Mouse (Mus musculus) retina, postnatal 7 days (tissue): Measurements from ENCODE around the gene Krt8.
"Not testable (repeated sequence)": the region's sequence is repeated elsewhere in the genome, so short reads cannot be mapped to it uniquely, and the experiment has no call there.

Source experiments
- DNase-seq: peaks from one replicate; pipeline ENCODE4 v3.0.0-alpha.2; 2012; ENCODE audit warnings: low read depth, low spot score

Gene Krt8

DNA sequence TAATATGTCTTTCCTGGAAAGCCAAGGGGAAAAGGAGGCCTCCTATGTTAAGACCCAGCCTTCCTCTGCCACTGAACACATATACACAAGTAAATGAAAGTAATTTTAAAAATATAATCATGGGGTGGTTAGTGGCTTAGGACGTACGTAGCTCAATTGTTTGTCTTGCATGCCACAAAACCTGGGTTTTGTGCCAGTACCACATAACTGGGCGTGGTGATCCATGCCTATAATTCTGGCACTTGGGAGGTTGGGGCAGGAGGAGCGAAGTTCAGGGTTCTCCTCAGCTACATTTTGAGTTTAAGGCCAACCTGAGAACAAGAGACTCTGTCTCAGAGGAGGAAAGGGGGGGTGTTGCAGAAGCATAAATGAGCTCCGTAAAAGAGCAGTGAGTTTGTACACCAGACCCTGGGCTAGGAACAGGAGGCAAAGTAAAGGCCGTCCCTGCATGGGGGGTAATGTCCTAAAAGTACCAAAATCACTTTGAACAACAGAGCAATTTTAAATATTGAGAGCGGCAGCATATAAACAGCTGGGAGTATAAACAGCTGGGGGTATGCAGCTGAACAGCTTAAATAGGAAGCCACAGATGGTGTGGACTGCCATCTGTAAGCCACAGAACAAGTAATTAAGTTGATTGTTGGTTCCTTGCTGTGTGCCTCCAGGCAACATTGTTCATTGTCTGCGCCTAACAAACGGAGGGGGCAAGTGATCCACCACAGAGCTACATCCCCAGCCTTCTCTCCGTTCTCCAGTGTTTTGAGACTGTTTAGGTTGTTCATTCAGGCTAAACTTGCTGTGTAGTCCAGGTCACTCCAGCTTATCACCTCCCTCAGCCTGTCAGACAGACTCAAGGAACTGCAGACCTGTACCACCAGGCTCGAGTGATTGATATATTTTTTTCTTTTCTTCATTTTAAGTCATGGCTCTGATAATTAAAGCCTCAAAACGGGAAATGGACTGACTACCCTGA lies 3.1 kb upstream of the Krt8 start:
- no peak for DNase-seq

DNA sequence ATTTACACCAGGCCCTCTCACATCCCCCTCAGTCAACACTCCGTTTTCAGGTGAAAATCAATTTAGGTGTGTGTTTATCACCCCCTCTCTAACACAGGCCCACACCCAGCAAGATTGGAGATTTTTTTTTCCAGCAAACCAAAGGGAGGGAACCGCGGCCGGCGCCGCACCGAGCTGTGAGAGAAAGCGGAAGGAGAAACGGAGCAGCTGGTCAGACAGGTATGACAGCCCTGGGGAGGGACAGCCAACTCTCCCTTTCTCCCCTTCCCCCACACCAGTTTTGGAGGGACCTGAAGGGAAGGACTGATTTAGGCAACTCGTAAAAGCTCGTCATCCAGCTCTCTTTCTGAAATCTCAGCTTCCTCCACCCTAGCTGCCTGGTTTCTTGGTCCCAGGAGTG lies 2.0 kb upstream of the Krt8 start:
- DNase-seq = no peak

DNA sequence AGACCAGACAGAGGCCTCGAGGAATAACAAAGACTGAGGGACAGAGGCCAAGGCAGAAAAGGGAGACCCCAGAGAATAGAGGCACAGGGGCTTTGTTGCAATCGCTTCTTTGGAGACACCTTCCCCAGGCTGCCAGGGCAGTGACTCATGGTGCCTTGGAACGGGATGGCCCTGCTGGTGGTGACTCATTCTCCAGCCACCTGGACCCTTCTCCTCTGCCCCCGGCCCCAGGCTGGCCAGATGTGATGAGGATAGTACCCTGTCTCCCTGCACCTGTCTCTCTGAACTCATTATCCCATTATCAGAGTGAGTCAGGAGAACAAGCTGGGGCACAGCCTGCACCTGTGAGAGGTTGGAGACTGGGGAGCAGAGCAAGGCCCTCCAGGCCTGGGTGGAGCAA lies 1.0 kb upstream of the Krt8 start:
- DNase-seq = no peak

DNA sequence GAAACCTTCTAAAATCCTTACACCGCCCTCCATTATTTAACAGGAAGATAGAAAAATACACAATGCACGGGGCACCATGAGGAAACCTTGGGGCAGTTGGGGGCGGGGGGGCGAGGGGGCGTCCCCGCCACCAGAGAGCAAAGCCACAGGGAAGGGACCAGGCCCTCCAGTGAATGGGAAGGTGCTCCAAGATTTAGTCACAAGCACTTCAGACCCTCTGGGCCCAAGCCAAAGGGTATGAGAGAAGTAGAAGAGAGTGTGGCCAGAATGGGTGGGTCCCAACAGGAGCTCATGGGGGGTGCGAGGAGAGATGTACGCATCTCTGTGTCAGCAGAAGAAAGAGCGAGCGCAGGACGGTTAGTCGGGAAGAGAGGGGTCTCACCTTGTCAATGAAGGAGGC lies 766 bp downstream of the Krt8 start:
- no peak for DNase-seq

DNA sequence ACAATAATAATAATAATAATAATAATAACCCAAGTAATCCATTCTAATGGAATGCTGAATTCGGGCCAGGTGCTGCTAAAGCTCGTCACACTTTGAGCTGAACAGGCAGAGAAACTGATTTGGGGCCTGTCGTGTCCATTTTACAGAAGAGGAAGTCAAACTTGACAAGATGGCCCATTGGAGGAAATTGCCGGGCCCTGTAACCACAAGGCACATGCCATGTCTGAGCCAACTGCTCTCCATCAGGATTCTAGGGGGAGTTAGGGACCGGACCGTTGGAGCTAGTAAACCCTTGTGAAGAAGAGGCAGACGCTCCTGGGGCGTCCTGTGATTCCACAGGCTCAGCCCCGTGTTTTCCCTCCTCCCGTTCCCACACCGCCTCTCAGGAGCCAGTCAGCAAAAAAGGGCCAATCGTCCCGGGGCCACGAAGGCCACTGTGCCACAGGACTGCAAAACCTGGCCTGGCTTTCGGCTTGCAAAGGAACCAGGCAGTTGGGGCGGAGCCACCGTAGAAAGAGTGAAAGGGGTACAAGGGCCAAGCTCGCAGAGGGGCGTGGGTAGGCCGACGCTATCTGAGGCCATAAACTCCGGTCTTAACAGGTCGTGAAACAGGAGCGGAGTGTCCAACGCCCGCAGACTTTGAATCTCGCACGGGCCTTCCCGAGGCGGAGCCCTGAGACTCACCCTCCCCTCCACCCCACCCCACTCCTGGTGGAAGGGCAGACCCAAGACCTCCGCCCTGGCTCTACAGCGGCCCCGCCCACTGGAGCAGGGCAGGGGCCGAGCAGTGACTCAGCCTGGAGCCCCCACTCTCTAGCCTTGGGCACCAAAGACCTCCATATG lies 1.4 kb downstream of the Krt8 start:
- no peak for DNase-seq

DNA sequence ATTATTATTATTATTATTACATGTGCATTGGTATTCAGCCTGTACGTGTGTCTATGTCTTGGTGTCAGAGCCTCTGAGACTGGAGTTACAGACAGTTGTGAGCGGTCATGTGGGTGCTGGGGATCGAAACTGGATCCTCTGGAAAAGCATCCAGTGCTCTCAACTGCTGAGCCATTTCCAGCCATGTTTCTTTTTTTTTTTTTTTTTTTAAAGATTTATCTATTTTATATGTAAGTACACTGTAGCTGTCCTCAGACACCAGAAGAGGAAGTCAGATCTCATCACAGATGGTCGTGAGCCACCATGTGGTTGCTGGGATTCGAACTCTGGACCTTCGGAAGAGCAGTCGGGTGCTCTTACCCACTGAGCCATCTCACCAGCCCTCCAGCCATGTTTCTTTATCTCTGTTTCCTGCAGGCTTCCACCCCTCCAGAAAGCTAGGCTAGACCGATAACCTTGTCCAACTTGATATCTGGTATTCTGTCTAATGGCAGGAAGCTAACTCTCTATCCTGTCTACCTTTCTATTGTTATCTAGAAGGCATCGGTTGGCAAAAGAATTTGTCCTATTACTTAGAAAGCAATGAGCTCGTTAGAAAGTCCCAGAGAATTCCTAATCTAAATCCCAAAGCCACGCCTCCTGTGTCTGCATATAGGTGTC lies 4.5 kb downstream of the Krt8 start:
- DNase-seq = no peak

DNA sequence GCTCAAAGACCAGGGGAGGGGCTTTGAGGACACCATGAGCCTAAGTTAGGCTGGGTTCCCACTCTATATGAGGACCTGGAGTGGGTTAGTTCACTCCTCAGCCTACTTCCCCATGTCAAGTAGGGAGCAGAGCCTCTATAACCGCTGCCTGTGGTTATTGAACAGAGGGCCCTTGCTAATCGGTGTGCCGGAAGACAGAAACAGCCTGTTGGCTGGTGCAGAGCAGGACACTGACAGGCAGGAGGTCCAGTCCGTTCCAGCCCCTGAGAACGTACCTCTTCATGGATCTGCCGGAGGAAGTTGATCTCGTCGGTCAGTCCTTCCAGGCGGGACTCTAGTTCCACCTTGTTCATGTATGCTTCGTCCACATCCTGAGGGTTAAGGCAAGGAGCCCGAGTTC lies 5.1 kb downstream of the Krt8 start:
- no peak for DNase-seq

DNA sequence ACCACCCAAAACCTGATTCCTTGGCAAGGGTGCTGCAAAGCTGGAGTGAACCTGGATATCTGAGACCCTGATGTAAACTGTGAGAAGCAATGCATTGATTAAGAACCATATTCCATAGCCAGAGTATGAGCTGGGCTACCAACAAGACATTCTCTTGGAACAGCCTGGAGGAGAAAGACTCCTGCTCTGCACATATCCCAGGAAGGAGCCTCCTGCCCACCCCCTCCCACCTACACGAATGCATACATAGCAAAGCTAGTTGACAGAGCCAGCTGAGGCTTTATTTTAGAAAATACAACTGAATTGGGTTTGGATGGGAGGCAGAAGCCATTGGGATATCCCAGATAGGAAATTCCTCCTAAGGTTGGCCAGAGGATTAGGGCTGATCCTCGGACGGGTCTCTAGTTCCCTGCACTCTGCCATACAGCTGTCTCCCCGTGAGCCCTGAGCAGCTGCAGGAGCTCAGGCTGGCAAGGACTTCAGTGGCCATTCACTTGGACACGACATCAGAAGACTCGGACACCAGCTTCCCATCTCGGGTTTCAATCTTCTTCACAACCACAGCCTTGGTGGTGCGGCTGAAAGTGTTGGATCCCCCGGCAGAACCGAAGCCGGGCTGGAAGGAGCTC lies 7.7 kb downstream of the Krt8 start:
- DNase-seq = not testable (repeated sequence)

DNA sequence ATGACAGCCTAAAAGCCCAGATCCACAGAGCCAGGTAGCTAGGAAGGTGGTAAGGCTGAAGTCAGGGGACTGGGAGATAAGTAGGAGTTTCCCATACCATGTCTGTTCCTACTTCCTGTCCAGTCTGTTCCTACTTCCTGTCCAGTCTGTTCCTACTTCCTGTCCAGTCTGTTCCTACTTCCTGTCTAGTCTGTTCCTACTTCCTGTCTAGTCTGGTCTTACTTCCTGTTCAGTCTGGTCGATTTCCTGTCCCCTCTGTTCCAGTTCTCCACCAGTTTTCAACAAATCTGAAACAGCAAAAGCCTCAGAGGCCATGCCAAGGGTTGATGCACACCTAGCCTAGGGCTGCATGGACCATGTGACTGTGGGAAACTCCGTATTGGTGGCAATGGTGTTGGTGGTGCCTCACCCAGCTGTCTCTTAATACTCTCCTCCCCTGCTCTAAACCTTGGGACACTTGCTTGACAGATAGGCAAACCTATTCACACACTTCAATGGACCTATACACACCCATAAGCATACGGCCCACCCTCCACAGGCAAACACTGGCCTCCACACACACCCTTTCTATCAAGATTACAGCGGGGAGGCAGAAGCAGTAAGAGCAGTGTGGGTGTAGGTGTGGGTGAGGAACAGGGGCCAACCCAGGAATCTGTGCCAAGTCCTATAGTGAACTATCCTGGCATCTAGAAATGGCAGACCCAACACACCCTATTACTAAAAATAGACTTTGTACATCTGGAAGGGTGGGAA lies 8.6 kb downstream of the Krt8 start:
- no peak for DNase-seq

DNA sequence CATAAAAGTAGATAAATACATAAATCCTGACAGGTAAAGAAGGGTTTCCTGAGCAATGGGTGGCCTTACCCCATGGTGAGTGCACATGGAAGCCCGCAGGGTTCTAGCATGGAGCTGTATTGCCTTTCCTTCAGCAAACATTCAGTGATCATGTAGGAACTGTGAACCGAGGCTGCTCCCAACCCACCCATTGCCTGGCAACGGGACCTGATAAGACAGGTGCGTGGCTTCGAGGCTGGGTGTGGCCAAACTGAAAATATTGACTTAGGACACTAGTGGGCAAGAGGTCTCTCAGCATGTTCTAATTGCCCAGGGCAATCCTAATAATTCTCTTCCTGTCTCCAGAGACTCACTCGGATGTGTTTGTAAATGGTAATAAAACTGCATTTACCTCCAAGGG lies 9.9 kb downstream of the Krt8 start:
- no peak for DNase-seq

DNA sequence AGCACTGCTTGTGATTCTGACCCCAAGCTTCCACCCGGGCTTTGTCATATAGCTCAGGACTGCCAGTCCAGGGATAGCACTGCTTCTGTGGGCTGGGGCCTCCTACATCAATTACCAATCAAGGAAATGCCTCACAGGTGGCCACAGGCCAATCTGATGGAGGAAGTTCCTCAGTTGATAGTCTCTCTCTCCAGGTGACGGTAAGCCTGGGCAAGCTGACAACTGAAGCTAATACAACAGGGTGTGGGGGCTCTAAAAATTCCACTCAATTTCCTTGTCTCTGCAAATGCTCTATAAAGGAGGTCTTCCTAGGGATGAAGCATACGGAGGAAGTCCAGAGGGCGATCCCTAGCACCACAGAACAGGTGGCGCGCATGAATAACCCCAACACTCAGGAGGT lies 13.3 kb downstream of the Krt8 start:
- no peak for DNase-seq

DNA sequence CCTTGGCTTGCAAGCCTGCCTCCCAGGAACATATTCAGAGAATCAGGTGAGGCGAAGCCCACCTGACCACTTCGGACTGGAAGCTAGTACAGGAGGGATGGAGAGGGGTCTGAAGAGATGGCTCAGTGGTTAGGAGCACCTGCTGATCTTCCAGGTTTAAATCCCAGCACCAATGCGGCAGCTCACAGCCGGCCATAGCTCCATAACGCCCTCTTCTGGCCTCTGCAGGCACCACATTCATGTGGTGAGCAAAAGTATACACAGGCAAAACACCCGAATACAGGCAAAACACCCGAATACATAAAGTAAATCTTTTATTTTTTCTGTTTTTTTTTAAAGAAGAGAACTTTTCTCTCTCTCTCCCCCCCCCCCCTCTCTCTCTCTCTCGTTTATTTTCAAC lies 15.6 kb downstream of the Krt8 start:
- DNase-seq = no peak

DNA sequence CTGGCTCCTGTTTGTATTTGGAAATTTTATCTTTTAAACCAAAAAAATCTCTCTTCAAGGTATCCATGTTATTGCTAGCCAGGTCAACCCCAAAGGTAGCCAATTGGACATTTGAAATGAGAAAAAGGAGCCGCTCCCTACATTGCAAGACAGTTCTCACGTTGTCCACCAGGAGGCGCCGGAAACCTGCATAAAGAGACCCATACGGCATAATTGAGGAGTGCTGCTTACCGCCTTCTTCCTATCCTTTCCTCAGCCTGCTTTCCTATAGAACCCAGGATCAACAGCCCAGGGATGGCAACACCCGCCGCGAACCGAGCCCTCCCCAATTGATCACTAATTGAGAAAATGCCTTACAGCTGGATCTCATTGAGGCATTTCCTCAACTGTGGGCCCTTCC lies 16.2 kb downstream of the Krt8 start:
- peak; percentile 77 for DNase-seq

DNA sequence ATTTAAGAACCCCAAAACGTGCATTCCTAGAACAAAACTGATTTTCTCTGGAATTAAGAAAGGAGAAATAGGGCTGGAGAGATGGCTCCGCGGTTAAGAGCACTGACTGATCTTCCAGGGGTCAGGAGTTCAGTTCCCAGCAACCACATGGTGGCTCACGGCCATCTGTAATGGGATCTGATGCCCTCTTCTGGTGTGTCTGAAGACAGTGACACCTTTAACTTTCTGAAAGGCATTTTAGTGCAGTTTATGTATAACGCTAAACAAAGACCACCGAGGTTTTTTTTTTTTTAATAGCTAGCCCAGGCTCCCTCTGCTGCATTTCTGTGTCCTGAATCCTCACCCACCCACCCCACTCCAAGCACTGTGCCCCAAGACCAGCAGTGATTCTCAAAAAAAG lies 19.5 kb downstream of the Krt8 start:
- DNase-seq = no peak

DNA sequence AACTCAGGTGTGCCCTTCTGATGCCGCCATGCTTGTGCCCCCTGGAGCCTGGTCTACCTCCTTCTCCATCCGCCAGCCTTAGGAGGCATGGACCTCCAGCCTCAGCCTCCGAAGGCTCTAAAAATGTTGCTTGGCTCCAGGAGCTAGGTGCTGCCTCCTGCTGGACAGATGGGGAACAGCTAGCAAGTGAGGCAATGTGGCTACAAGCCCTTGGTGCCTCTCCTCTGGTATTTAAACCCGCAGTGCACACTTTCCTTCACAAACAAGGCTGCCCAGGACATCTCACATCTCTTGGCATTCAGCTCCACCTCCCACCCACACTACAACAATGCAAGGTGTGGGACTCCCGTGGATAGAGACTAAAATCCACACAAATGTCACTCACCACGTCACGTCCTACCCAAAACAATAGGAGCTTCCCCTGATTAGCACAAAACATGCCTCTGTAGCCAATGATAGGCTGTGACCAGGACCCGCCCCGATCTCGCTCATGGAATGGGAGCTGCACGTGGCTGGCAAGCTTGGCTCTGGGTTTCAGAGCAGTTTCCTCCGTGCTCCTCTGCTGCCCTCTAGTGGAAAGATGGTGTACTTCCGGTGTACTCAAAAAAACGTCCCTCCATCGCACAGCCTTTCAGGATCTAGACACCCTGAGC lies 20.2 kb downstream of the Krt8 start:
- peak; percentile 86 for DNase-seq

DNA sequence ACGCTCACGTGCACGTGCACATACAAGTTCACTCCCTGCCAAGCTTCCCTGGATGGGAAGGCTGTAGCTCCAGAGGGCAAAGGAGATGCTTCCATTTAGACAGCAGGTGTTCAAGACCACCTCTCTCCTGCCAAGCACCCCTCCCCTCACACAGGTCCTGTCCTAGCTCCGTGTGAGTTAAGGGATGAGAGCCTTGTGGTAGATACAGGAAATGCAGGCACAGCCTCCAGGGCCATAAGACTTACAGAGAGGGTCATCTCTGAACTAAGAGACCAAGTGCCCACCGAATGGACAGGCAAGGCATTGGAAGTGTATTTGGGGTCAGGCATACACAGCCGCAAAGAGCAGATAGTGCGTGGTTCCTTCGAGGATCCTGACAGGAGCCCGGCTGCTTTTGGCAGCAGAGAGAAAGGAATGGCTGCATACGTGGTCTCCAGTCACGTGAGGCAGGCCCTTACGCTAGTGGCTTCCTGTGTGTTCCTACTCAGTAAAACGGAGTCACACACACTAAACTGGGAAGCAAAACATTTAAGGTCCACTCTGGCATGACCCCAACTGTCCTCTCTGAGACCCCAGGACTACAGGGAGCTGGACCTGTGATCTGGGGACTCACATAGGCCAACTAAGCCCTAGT lies 20.9 kb downstream of the Krt8 start:
- no peak for DNase-seq

DNA sequence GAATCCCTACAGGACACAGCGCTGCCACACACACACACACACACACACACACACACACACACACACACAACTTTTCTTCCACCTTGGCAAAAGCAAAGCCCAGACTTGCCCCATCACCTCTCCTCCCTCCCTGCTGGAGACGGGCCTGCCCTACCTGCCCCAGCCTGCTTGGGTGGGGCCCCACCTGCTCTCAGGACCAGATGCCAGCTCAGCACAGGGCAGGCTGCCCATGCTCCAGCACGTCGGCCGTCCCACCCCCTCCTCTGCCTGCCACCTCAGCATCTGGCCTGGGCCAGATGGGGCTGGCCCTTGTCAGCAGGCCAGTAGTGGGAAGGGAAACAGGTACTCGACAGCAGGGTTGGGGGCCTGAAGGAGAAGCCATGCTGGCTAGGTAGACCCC lies 23.4 kb downstream of the Krt8 start:
- DNase-seq = no peak

DNA sequence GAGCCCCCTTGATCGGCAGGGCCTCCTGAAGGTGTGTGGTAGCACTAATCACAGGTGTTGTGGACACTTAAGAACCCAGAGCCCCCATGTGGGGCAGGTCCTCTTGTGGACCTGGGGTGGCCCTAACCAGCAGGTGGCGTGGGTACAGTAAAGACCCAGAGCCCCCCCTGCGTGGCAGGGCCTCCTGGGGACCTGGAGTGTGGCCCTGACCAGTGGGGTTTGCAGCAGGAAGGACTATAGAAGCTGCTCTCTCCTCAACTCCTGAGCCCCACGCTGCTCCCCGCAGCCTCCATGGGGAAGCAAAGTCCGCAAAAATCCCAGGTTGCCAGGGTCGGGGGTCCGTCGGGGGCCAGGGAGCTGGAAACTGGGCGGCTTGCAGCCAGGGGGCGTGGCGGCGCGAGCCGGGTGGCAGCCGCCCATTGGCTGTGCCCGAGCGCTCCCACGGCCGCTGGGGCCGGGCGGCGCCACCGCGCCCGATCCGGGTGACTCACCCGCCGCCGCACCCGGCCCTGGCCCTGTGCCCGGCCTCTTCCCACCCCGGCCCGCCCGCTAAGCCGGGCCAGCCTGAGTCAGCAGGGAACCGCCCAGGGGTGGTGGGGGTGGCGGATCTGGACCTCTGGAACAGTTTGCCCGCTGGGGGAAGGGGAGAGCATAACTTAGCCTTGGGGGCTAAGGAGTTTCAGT lies 27.1 kb downstream of the Krt8 start:
- peak; percentile 81 for DNase-seq

DNA sequence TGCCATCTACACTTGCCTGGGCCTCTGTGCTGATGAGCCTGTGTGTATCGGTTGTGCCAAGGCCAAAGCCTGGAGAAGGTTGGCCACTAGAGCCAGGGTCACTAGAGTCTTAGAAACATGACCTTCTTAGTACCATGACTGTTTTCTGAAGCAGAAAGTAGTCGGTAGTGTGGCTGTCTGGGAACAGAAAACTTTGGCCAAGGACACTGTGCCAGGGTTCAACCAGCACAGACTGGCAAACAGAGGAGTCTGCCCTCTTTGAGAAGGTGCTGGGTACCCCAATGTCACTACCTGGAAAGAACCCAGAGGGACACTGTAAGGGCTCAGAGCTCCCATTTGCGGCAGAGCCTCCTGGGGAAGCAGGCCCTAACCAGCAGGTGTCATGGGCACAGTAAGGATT lies 27.6 kb downstream of the Krt8 start:
- DNase-seq = no peak
